22 mouse cellular contexts compared by ENCODE assay signal in genomic region chr5:30591786-30592185, GRCm38 (mm10). TPM values are rescaled to one million over a fixed set of nuclear protein-coding genes. Genes with fewer than 3 reads are reported as not detected.
DNase-seq lines count a peak whose midpoint lies in the region; ATAC-seq lines count a peak whose summit lies in the region.
"Had no signal": no experiment of that assay in that cellular context is flagged by ENCODE, and none has a peak within 500 bp of the region (broad histone marks: within the 10 kb centered on the region; RNA-seq: fewer than 3 reads in every experiment).

No protein-coding gene starts in this region.

- H3K36me3 ChIP-seq in heart, embryonic 10.5 days = peaks cover 2% of the 10 kb centered on the region; the same call in 1 of the 2 replicates
- H3K36me3 ChIP-seq in heart, embryonic 14.5 days (ENCODE audit: control insufficient read depth, insufficient read depth, low read length) = no peaks in the 10 kb centered on the region
- H3K36me3 ChIP-seq in heart, embryonic 16.5 days (ENCODE audit: control insufficient read depth, insufficient read depth) = no peaks in the 10 kb centered on the region
- H3K36me3 ChIP-seq: embryonic facial prominence, embryonic 10.5 days; hindbrain, embryonic 10.5 days; intestine, embryonic 15.5 days had no signal

- H3K9me3 ChIP-seq in heart, embryonic 10.5 days = no peaks in the 10 kb centered on the region
- no peaks in the 10 kb centered on the region for H3K9me3 ChIP-seq in heart, embryonic 14.5 days (ENCODE audit: control insufficient read depth, low read length)
- H3K9me3 ChIP-seq in heart, embryonic 16.5 days (replicated peaks; ENCODE audit: control insufficient read depth, low read length) = no peaks in the 10 kb centered on the region
- H3K9me3 ChIP-seq: embryonic facial prominence, embryonic 10.5 days; forebrain, embryonic 13.5 days; hindbrain, embryonic 10.5 days; intestine, embryonic 15.5 days had no signal

- peak overlapping the region; percentile 42; the same call in 1 of the 2 replicates for H3K27ac ChIP-seq in heart, embryonic 10.5 days
- H3K27ac ChIP-seq in heart, embryonic 14.5 days (replicated peaks in 1 of 2; ENCODE audit: control insufficient read depth in 1 of 2, insufficient read depth in 1 of 2, low read depth in 2 of 2, low read length in 2 of 2) = peak overlapping the region in 1 of 2 experiments; percentile 89; a peak in 2 of 4 replicates
- peak overlapping the region; percentile 46 for H3K27ac ChIP-seq in heart, embryonic 16.5 days (ENCODE audit: low read length)
- H3K27ac ChIP-seq: embryonic facial prominence, embryonic 10.5 days; forebrain, embryonic 13.5 days; hindbrain, embryonic 10.5 days; hindbrain, embryonic 14.5 days; intestine, embryonic 15.5 days had no signal

- intact Hi-C loops in heart, postnatal 36 days (cut with DNase I) = no loop called here

- H3K4me1 ChIP-seq in heart, embryonic 10.5 days = peaks cover 94% of the 10 kb centered on the region
- peaks cover 59 to 74% of the 10 kb centered on the region in 2 experiments for H3K4me1 ChIP-seq in heart, embryonic 14.5 days (ENCODE audit: control insufficient read depth in 2 of 2, insufficient read depth in 2 of 2, low read length in 2 of 2)
- peaks cover 69% of the 10 kb centered on the region for H3K4me1 ChIP-seq in heart, embryonic 16.5 days (ENCODE audit: control insufficient read depth, insufficient read depth, low read length)

- no peak overlapping the region for H3K4me3 ChIP-seq in heart, embryonic 10.5 days
- no peak overlapping the region for H3K4me3 ChIP-seq in heart, embryonic 14.5 days (ENCODE audit: control insufficient read depth in 1 of 2, insufficient read depth in 1 of 2, low read depth in 1 of 2, low read length in 2 of 2)
- no peak overlapping the region for H3K4me3 ChIP-seq in heart, embryonic 16.5 days (ENCODE audit: low read length)
- H3K4me3 ChIP-seq: embryonic facial prominence, embryonic 10.5 days; forebrain, embryonic 13.5 days; hindbrain, embryonic 10.5 days; intestine, embryonic 15.5 days had no signal

- peaks cover 39% of the 10 kb centered on the region for H3K27me3 ChIP-seq in heart, embryonic 10.5 days (ENCODE audit: insufficient read depth, poor library complexity, severe bottlenecking)
- H3K27me3 ChIP-seq in heart, embryonic 14.5 days (ENCODE audit: control insufficient read depth, insufficient read depth, low read length) = peaks cover 12% of the 10 kb centered on the region; the same call in 1 of the 2 replicates
- H3K27me3 ChIP-seq in heart, embryonic 16.5 days (ENCODE audit: control insufficient read depth, insufficient read depth, low read length) = peaks cover 15% of the 10 kb centered on the region

- peak; percentile 26 for DNase-seq in adrenal gland, adult 2 months
- DNase-seq in adrenal gland, postnatal 25 days = no peak
- DNase-seq in heart, embryonic 10.5 days (ENCODE audit: low spot score) = no peak
- DNase-seq in heart, postnatal 36 days = no peak
- no peak for DNase-seq in heart, adult 8-10 months (ENCODE audit: low spot score)
- DNase-seq in layer of hippocampus, postnatal 36 days = no peak
- DNase-seq: forebrain, postnatal 0 days; gastrocnemius, postnatal 14 days; kidney, adult 18-20 months had no signal

- no peak for ATAC-seq in heart, embryonic 14.5 days (ENCODE audit: insufficient number of reproducible peaks, insufficient read depth, low FRiP score, low read depth)
- no peak for ATAC-seq in heart, embryonic 16.5 days (replicated peaks; ENCODE audit: extremely low read depth, insufficient read depth, low FRiP score)
- ATAC-seq: forebrain, embryonic 13.5 days; forebrain, postnatal 0 days; intestine, embryonic 15.5 days had no signal

- 68% methylated on average over 8 of the region's 8 CpGs for WGBS in heart, embryonic 10.5 days
- WGBS in heart, embryonic 14.5 days = 54% methylated on average over 8 of the region's 8 CpGs
- 65% methylated on average over 8 of the region's 8 CpGs for WGBS in heart, embryonic 16.5 days

- H3K4me2 ChIP-seq in heart, embryonic 14.5 days (ENCODE audit: low read length) = peak overlapping the region; percentile 18
- H3K4me2 ChIP-seq in heart, embryonic 16.5 days (ENCODE audit: low read depth, low read length) = no peak overlapping the region
- H3K4me2 ChIP-seq: forebrain, embryonic 13.5 days; hindbrain, embryonic 14.5 days had no signal

- H3K9ac ChIP-seq in heart, embryonic 14.5 days (ENCODE audit: low read length) = no peak overlapping the region
- H3K9ac ChIP-seq in heart, embryonic 16.5 days (ENCODE audit: low read length) = no peak overlapping the region
- H3K9ac ChIP-seq: forebrain, embryonic 13.5 days; forebrain, postnatal 0 days; hindbrain, embryonic 14.5 days; intestine, embryonic 15.5 days had no signal

RNA-seq across cellular contexts. Expression of gene Kcnk3, which starts 3.8 kb away (rescaled TPM):
- 1,000 to 10,000 TPM; 1,225 to 1,281 TPM for total RNA-seq in adrenal gland, adult 2 months (2021)
- 6,176 and 11,313 TPM in 2 replicates for polyA plus RNA-seq in adrenal gland, adult 2 months (2012; rRNA removed)
- total RNA-seq in adrenal gland, postnatal 25 days (2021) = 1,220 and 1,477 TPM in 2 replicates
- 17.0 and 34.2 TPM in 2 replicates for polyA plus RNA-seq in heart, embryonic 10.5 days (2016; fragmentation: Nextera tagmentation; extraction: Ambion mirVana)
- total RNA-seq in heart, postnatal 36 days (2021) = 100 to 1,000 TPM; 234 to 245 TPM
- polyA plus RNA-seq in heart, embryonic 14.5 days (2014; fragmentation: Nextera tagmentation; extraction: Ambion mirVana) = 30.2 and 40.3 TPM in 2 replicates
- total RNA-seq in heart, adult 8-10 months (2022) = 100 to 1,000 TPM; 268 to 282 (median 276) TPM
- 15.3 and 19.2 TPM in 2 replicates for polyA plus RNA-seq in heart, embryonic 16.5 days (2015; fragmentation: Nextera tagmentation; extraction: Ambion mirVana)
- 1 to 10 TPM; 7.7 to 9.8 TPM for total RNA-seq in layer of hippocampus, postnatal 36 days (2021)
- total RNA-seq: MEL had no signal
- polyA plus RNA-seq: C2C12 had no signal

RNA-seq across cellular contexts. Expression of gene Cib4, which starts 46.1 kb away (rescaled TPM):
- 1 to 10 TPM in 1 of 2 experiments, under 1 TPM in 1; 0.92 to 2.4 TPM for total RNA-seq in adrenal gland, adult 2 months (2021)
- polyA plus RNA-seq in adrenal gland, adult 2 months (2012; rRNA removed) = 1.7 and 3.4 TPM in 2 replicates
- 2.2 TPM in 2 replicates for total RNA-seq in adrenal gland, postnatal 25 days (2021)
- polyA plus RNA-seq in heart, embryonic 10.5 days (2016; fragmentation: Nextera tagmentation; extraction: Ambion mirVana) = not detected in 2 replicates
- not detected for total RNA-seq in heart, postnatal 36 days (2021)
- not detected in 2 replicates for polyA plus RNA-seq in heart, embryonic 14.5 days (2014; fragmentation: Nextera tagmentation; extraction: Ambion mirVana)
- total RNA-seq in heart, adult 8-10 months (2022) = not detected
- polyA plus RNA-seq in heart, embryonic 16.5 days (2015; fragmentation: Nextera tagmentation; extraction: Ambion mirVana) = not detected in 2 replicates
- not detected for total RNA-seq in layer of hippocampus, postnatal 36 days (2021)
- total RNA-seq: forebrain, postnatal 0 days; gastrocnemius, adult 18-20 months; gastrocnemius, postnatal 14 days; MEL had no signal
- polyA plus RNA-seq: brain, embryonic 14.5 days; C2C12; embryonic facial prominence, embryonic 10.5 days; embryonic facial prominence, embryonic 14.5 days; forebrain, embryonic 13.5 days; forebrain, postnatal 0 days; hindbrain, embryonic 10.5 days; hindbrain, embryonic 14.5 days; intestine, embryonic 15.5 days; kidney, embryonic 14.5 days had no signal

RNA-seq across cellular contexts. Expression of gene Slc35f6, which starts 55.9 kb away (rescaled TPM):
- total RNA-seq in adrenal gland, adult 2 months (2021) = 10 to 100 TPM; 49.0 to 50.9 TPM
- 140 and 145 TPM in 2 replicates for polyA plus RNA-seq in adrenal gland, adult 2 months (2012; rRNA removed)
- total RNA-seq in adrenal gland, postnatal 25 days (2021) = 51.4 and 52.6 TPM in 2 replicates
- 25.5 and 28.4 TPM in 2 replicates for polyA plus RNA-seq in heart, embryonic 10.5 days (2016; fragmentation: Nextera tagmentation; extraction: Ambion mirVana)
- 10 to 100 TPM; 50.0 to 53.3 TPM for total RNA-seq in heart, postnatal 36 days (2021)
- 27.3 and 29.6 TPM in 2 replicates for polyA plus RNA-seq in heart, embryonic 14.5 days (2014; fragmentation: Nextera tagmentation; extraction: Ambion mirVana)
- 10 to 100 TPM; 48.3 to 60.9 (median 54.9) TPM for total RNA-seq in heart, adult 8-10 months (2022)
- 25.6 and 25.7 TPM in 2 replicates for polyA plus RNA-seq in heart, embryonic 16.5 days (2015; fragmentation: Nextera tagmentation; extraction: Ambion mirVana)
- total RNA-seq in layer of hippocampus, postnatal 36 days (2021) = 10 to 100 TPM; 34.2 to 35.3 TPM

Comparison
In these comparisons a context has a peak if more than half of its experiments do, and no peak if none do; other contexts are left out.
1. RNA of gene Kcnk3, which starts 3.8 kb away (total RNA-seq): 1,220 to 1,477 TPM in adrenal gland, postnatal 25 days, 1,225 to 1,281 TPM in adrenal gland, adult 2 months, 268 to 282 TPM in heart, adult 8-10 months and 234 to 245 TPM in heart, postnatal 36 days; 7.7 to 9.8 TPM in layer of hippocampus, postnatal 36 days; every median in the first group is over 10 times any median in the second.